Comparison of ENCODE assay signal across 14 mouse cellular contexts in genomic region chr4:119022338-119022737, GRCm38 (mm10).
DNase-seq lines count a peak whose midpoint lies in the region; ATAC-seq and TF ChIP-seq lines count a peak whose summit lies in the region.
"Had no signal": no experiment of that assay in that cellular context is flagged by ENCODE, and none has a peak within 500 bp of the region (broad histone marks: within the 10 kb centered on the region; RNA-seq: fewer than 3 reads in every experiment).

No protein-coding gene starts in this region.

- no peaks in the 10 kb centered on the region for H3K9me3 ChIP-seq in heart, embryonic 10.5 days
- H3K9me3 ChIP-seq in liver, embryonic 11.5 days (ENCODE audit: control insufficient read depth, low read length) = no peaks in the 10 kb centered on the region
- H3K9me3 ChIP-seq in liver, postnatal 0 days (ENCODE audit: low read length) = no peaks in the 10 kb centered on the region
- no peaks in the 10 kb centered on the region for H3K9me3 ChIP-seq in embryonic facial prominence, embryonic 15.5 days (replicated peaks)
- no peaks in the 10 kb centered on the region for H3K9me3 ChIP-seq in liver, embryonic 13.5 days (replicated peaks)
- H3K9me3 ChIP-seq: G1E; midbrain, embryonic 13.5 days had no signal

- no peak for ATAC-seq in liver, embryonic 11.5 days (replicated peaks; ENCODE audit: low FRiP score)
- ATAC-seq in liver, postnatal 0 days = no peak
- ATAC-seq in embryonic facial prominence, embryonic 15.5 days (ENCODE audit: insufficient number of reproducible peaks, low FRiP score, low TSS enrichment, low read depth) = no peak
- ATAC-seq in liver, embryonic 13.5 days (ENCODE audit: low read depth) = no peak
- ATAC-seq: midbrain, embryonic 13.5 days had no signal

- no peaks in the 10 kb centered on the region for H3K36me3 ChIP-seq in heart, embryonic 10.5 days
- no peaks in the 10 kb centered on the region for H3K36me3 ChIP-seq in liver, embryonic 11.5 days (ENCODE audit: control insufficient read depth, insufficient read depth, low read length)
- no peaks in the 10 kb centered on the region for H3K36me3 ChIP-seq in liver, postnatal 0 days (replicated peaks; ENCODE audit: insufficient read depth, low read length)
- H3K36me3 ChIP-seq in embryonic facial prominence, embryonic 15.5 days = no peaks in the 10 kb centered on the region
- H3K36me3 ChIP-seq in liver, embryonic 13.5 days = no peaks in the 10 kb centered on the region
- H3K36me3 ChIP-seq: G1E; midbrain, embryonic 13.5 days had no signal

- H3K27ac ChIP-seq in heart, embryonic 10.5 days = peak overlapping the region; percentile 89
- H3K27ac ChIP-seq in liver, embryonic 11.5 days (ENCODE audit: low read depth, low read length) = no peak overlapping the region
- no peak overlapping the region for H3K27ac ChIP-seq in liver, postnatal 0 days (ENCODE audit: low read depth)
- peak overlapping the region; percentile 29; the same call in 1 of the 2 replicates for H3K27ac ChIP-seq in embryonic facial prominence, embryonic 15.5 days (replicated peaks)
- peak overlapping the region; percentile 99 for H3K27ac ChIP-seq in liver, embryonic 13.5 days
- H3K27ac ChIP-seq: midbrain, embryonic 13.5 days had no signal

- intact Hi-C loops in heart, postnatal 36 days (cut with DNase I) = no loop called here

- H3K4me2 ChIP-seq in liver, embryonic 11.5 days = no peak overlapping the region
- no peak overlapping the region for H3K4me2 ChIP-seq in liver, postnatal 0 days (ENCODE audit: low read depth, low read length)
- no peak overlapping the region for H3K4me2 ChIP-seq in embryonic facial prominence, embryonic 15.5 days (replicated peaks)
- H3K4me2 ChIP-seq in liver, embryonic 13.5 days = no peak overlapping the region
- H3K4me2 ChIP-seq: midbrain, embryonic 13.5 days had no signal

- 21% methylated on average over 6 of the region's 6 CpGs for WGBS in heart, embryonic 10.5 days
- WGBS in liver, embryonic 11.5 days = 42% methylated on average over 6 of the region's 6 CpGs
- 52% methylated on average over 6 of the region's 6 CpGs for WGBS in liver, postnatal 0 days (ENCODE audit: insufficient replicate concordance)
- 34% methylated on average over 6 of the region's 6 CpGs for WGBS in embryonic facial prominence, embryonic 15.5 days
- 40% methylated on average over 6 of the region's 6 CpGs for WGBS in liver, embryonic 13.5 days (ENCODE audit: insufficient replicate concordance)

- peaks cover 66% of the 10 kb centered on the region for H3K4me1 ChIP-seq in heart, embryonic 10.5 days
- H3K4me1 ChIP-seq in liver, embryonic 11.5 days (replicated peaks; ENCODE audit: control insufficient read depth, insufficient read depth, low read length) = peaks cover 31% of the 10 kb centered on the region
- peaks cover 35% of the 10 kb centered on the region for H3K4me1 ChIP-seq in liver, postnatal 0 days (ENCODE audit: insufficient read depth)
- peaks cover 34% of the 10 kb centered on the region for H3K4me1 ChIP-seq in embryonic facial prominence, embryonic 15.5 days
- peaks cover 79% of the 10 kb centered on the region for H3K4me1 ChIP-seq in liver, embryonic 13.5 days (replicated peaks)

- peak overlapping the region; percentile 5; the same call in 1 of the 2 replicates for H3K9ac ChIP-seq in liver, embryonic 11.5 days (ENCODE audit: low read depth, low read length)
- no peak overlapping the region for H3K9ac ChIP-seq in liver, postnatal 0 days (replicated peaks)
- H3K9ac ChIP-seq in embryonic facial prominence, embryonic 15.5 days = no peak overlapping the region
- H3K9ac ChIP-seq in liver, embryonic 13.5 days = peak overlapping the region; percentile 46; the same call in 1 of the 2 replicates
- H3K9ac ChIP-seq: midbrain, embryonic 13.5 days had no signal

- TF ChIP-seq EP300 in liver, postnatal 0 days (IDR thresholded peaks at IDR 0.05; ENCODE audit: low read depth) = no peak

- no peaks in the 10 kb centered on the region for H3K27me3 ChIP-seq in heart, embryonic 10.5 days (ENCODE audit: insufficient read depth, poor library complexity, severe bottlenecking)
- no peaks in the 10 kb centered on the region; the same call in 1 of the 2 replicates for H3K27me3 ChIP-seq in liver, embryonic 11.5 days (replicated peaks; ENCODE audit: control insufficient read depth, insufficient read depth, low read length)
- H3K27me3 ChIP-seq in liver, postnatal 0 days (ENCODE audit: insufficient read depth, low read length) = no peaks in the 10 kb centered on the region
- H3K27me3 ChIP-seq in embryonic facial prominence, embryonic 15.5 days = no peaks in the 10 kb centered on the region
- peaks cover 4% of the 10 kb centered on the region; the same call in 1 of the 2 replicates for H3K27me3 ChIP-seq in liver, embryonic 13.5 days
- H3K27me3 ChIP-seq: midbrain, embryonic 13.5 days had no signal

- peak overlapping the region; percentile 10; the same call in 1 of the 2 replicates for H3K4me3 ChIP-seq in heart, embryonic 10.5 days
- no peak overlapping the region for H3K4me3 ChIP-seq in liver, embryonic 11.5 days (ENCODE audit: low read depth, low read length)
- no peak overlapping the region for H3K4me3 ChIP-seq in liver, postnatal 0 days (ENCODE audit: low read depth, low read length)
- no peak overlapping the region for H3K4me3 ChIP-seq in embryonic facial prominence, embryonic 15.5 days (replicated peaks)
- no peak overlapping the region for H3K4me3 ChIP-seq in liver, embryonic 13.5 days (replicated peaks)
- H3K4me3 ChIP-seq: midbrain, embryonic 13.5 days had no signal

- TF ChIP-seq CTCF in liver, postnatal 0 days (IDR thresholded peaks at IDR 0.05; ENCODE audit: low read depth) = no peak

- DNase-seq in heart, embryonic 10.5 days (ENCODE audit: low spot score) = no peak
- no peak for DNase-seq in heart, postnatal 36 days
- no peak for DNase-seq in liver, embryonic 11.5 days (ENCODE audit: low spot score)
- no peak for DNase-seq in liver, postnatal 0 days
- DNase-seq in liver, embryonic 13.5 days = no peak
- DNase-seq in adrenal gland, postnatal 14 days = no peak
- no peak for DNase-seq in urinary bladder, postnatal 14 days (ENCODE audit: low spot score)
- DNase-seq: cerebellum, postnatal 25 days; gastrocnemius, postnatal 10 days; kidney, adult 8-10 months; right cerebral cortex, postnatal 14 days had no signal

Comparison
In these comparisons a context has a peak if more than half of its experiments do, and no peak if none do; other contexts are left out.
1. H3K27ac ChIP-seq: peak in heart, embryonic 10.5 days (single experiment), embryonic facial prominence, embryonic 15.5 days (single experiment) and liver, embryonic 13.5 days (single experiment); none in liver, embryonic 11.5 days (single experiment) and liver, postnatal 0 days (single experiment).
2. H3K9ac ChIP-seq: peak in liver, embryonic 11.5 days (single experiment) and liver, embryonic 13.5 days (single experiment); none in liver, postnatal 0 days (single experiment) and embryonic facial prominence, embryonic 15.5 days (single experiment).